Mouse (Mus musculus): Measurements from ENCODE around the gene Gga2. TPM values are rescaled to one million over a fixed set of nuclear protein-coding genes. Genes with fewer than 3 reads are reported as not detected.

Gene Gga2
- total and polyA plus RNA-seq, 3 experiments = 29.5 to 95.3 (median 30.1) TPM

- Histone ChIP-seq H3K9ac (ENCODE audit: control insufficient read depth, low read depth, low read length, poor library complexity, severe bottlenecking) (peak overlapping the region; percentile 15; the same call in 1 of the 2 replicates), H3K79me2 (ENCODE audit: control insufficient read depth, insufficient read depth, low read length, poor library complexity) (no peaks in the 10 kb centered on the region), H3K9me3 (replicated peaks; ENCODE audit: insufficient read depth, low read length) (no peaks in the 10 kb centered on the region), H3K27ac (ENCODE audit: control insufficient read depth, low read depth, low read length) (peak overlapping the region; percentile 81), H3K36me3 (ENCODE audit: control insufficient read depth in 1 of 2, insufficient read depth in 2 of 2, low read length in 2 of 2) (peaks cover 0 to 24% of the 10 kb centered on the region in 2 experiments; a peak in 2 of 4 replicates), H3K4me1 (ENCODE audit: control insufficient read depth in 1 of 2, insufficient read depth in 2 of 2, low read length in 2 of 2) (peaks cover 12 to 24% of the 10 kb centered on the region in 2 experiments), H3K27me3 (ENCODE audit: control insufficient read depth in 1 of 2, insufficient read depth in 2 of 2, low read length in 2 of 2) (no peaks in the 10 kb centered on the region), H3K4me3 (ENCODE audit: control insufficient read depth in 1 of 2, insufficient read depth in 1 of 2, low read depth in 2 of 2, low read length in 2 of 2) (no peak overlapping the region)
- peak; percentile 93 for DNase-seq (ENCODE audit: low read depth, low spot score)
- no peak for TF ChIP-seq JUND (IDR thresholded peaks at IDR 0.05; ENCODE audit: low read depth, low read length)
- 0 out of 2 replicates have a peak, but pooled peaks have one; percentile 20 for TF ChIP-seq HCFC1 (IDR thresholded peaks at IDR 0.05; ENCODE audit: low read depth, low read length)
- no peak; the same call in 1 of the 2 replicates for TF ChIP-seq ELF1 (IDR thresholded peaks at IDR 0.05; ENCODE audit: low read depth, low read length)
- no peak for TF ChIP-seq RAD21 (IDR thresholded peaks at IDR 0.05; ENCODE audit: low read depth, low read length)
- TF ChIP-seq TBP (IDR thresholded peaks at IDR 0.05; ENCODE audit: low read depth, low read length) = 0 out of 2 replicates have a peak, but pooled peaks have one; percentile 8
- TF ChIP-seq GABPA (IDR thresholded peaks at IDR 0.05; ENCODE audit: low read depth, low read length) = no peak
- no peak for TF ChIP-seq USF2 (IDR thresholded peaks at IDR 0.05; ENCODE audit: borderline replicate concordance in 1 of 2, insufficient read depth in 1 of 2, low read depth in 1 of 2, low read length in 2 of 2)
- peak; percentile 100 for TF ChIP-seq ETS1 (IDR thresholded peaks at IDR 0.05; ENCODE audit: low read depth, low read length)
- TF ChIP-seq BHLHE40 (IDR thresholded peaks at IDR 0.05; ENCODE audit: borderline replicate concordance, low read depth, low read length) = peak; percentile 76
- TF ChIP-seq POLR2A (IDR thresholded peaks at IDR 0.05; ENCODE audit: control insufficient read depth in 1 of 2, insufficient read depth in 1 of 2, low read depth in 1 of 2, low read length in 2 of 2, poor library complexity in 1 of 2) = no peak
- no peak for TF ChIP-seq SMC3 (IDR thresholded peaks at IDR 0.05; ENCODE audit: low read depth, low read length)
- peak; percentile 85 for TF ChIP-seq SIN3A (IDR thresholded peaks at IDR 0.05; ENCODE audit: low read length)
- no peak for TF ChIP-seq CTCF (IDR thresholded peaks at IDR 0.05 in 2 of 3, conservative IDR thresholded peaks at IDR 0.05 in 1 of 3; ENCODE audit: control insufficient read depth in 1 of 3, insufficient read depth in 1 of 3, low read depth in 2 of 3, low read length in 3 of 3, poor library complexity in 1 of 3, severe bottlenecking in 1 of 3)
- no peak for TF ChIP-seq ZKSCAN1 (IDR thresholded peaks at IDR 0.05; ENCODE audit: low read depth, low read length)
- TF ChIP-seq EP300 (IDR thresholded peaks at IDR 0.05; ENCODE audit: low read depth in 1 of 2, low read length in 2 of 2) = peak; percentile 82 to 86
- TF ChIP-seq POLR2AphosphoS2 (IDR thresholded peaks at IDR 0.05; ENCODE audit: low read length) = no peak
- TF ChIP-seq CHD2 (IDR thresholded peaks at IDR 0.05; ENCODE audit: low read length) = no peak
- TF ChIP-seq MAZ (IDR thresholded peaks at IDR 0.05; ENCODE audit: low read depth, low read length) = no peak
- no peak for TF ChIP-seq MEF2A (IDR thresholded peaks at IDR 0.05; ENCODE audit: extremely low read depth, insufficient replicate concordance, low read depth, low read length, poor library complexity, severe bottlenecking)
- no peak for TF ChIP-seq ZC3H11A (IDR thresholded peaks at IDR 0.05; ENCODE audit: low read depth, low read length)
- no peak for TF ChIP-seq KAT2A (conservative IDR thresholded peaks at IDR 0.05; ENCODE audit: low read depth, low read length)
- TF ChIP-seq E2F4 (IDR thresholded peaks at IDR 0.05; ENCODE audit: borderline replicate concordance, low read depth, low read length) = no peak
- no peak for TF ChIP-seq CHD1 (IDR thresholded peaks at IDR 0.05; ENCODE audit: low read depth, low read length)
- TF ChIP-seq ZNF384 (IDR thresholded peaks at IDR 0.05; ENCODE audit: low read depth, low read length) = no peak
- TF ChIP-seq NRF1 (IDR thresholded peaks at IDR 0.05; ENCODE audit: insufficient read depth, low read depth, low read length, poor library complexity, severe bottlenecking) = no peak
- no peak for TF ChIP-seq POLR2AphosphoS5 (IDR thresholded peaks at IDR 0.05; ENCODE audit: borderline replicate concordance, low read depth, low read length)
- TF ChIP-seq GATA1 (IDR thresholded peaks at IDR 0.05; ENCODE audit: low read depth, low read length) = peak; percentile 95
- TF ChIP-seq ZMIZ1 (IDR thresholded peaks at IDR 0.05; ENCODE audit: low read depth, low read length) = no peak
- TF ChIP-seq USF1 (IDR thresholded peaks at IDR 0.05; ENCODE audit: low read depth, low read length) = no peak
- peak; percentile 39; the same call in 1 of the 2 replicates for TF ChIP-seq TAL1 (IDR thresholded peaks at IDR 0.05; ENCODE audit: low read length)
- TF ChIP-seq RCOR1 (IDR thresholded peaks at IDR 0.05; ENCODE audit: low read depth, low read length) = peak; percentile 81
- peak; percentile 89; the same call in 1 of the 2 replicates for TF ChIP-seq MYC (IDR thresholded peaks at IDR 0.05; ENCODE audit: low read depth, low read length)
- TF ChIP-seq UBTF (IDR thresholded peaks at IDR 0.05; ENCODE audit: borderline replicate concordance, insufficient read depth, low read depth, low read length) = no peak
- TF ChIP-seq MXI1 (IDR thresholded peaks at IDR 0.05; ENCODE audit: low read depth, low read length) = peak; percentile 80
- TF ChIP-seq TCF12 (IDR thresholded peaks at IDR 0.05; ENCODE audit: low read depth, low read length) = peak; percentile 63; the same call in 1 of the 2 replicates
- TF ChIP-seq MAX (IDR thresholded peaks at IDR 0.05; ENCODE audit: low read length) = peak; percentile 80
Observed at GRCm38 (mm10) chr7:122046813-122047212, 25.8 kb upstream of the Gga2 start.

Data from MEL (cell line).